Mouse (Mus musculus) stomach, postnatal 0 days (tissue): ENCODE data around the gene Sh3bgrl3. TPM values are rescaled to one million over a fixed set of nuclear protein-coding genes. Genes with fewer than 3 reads are reported as not detected.
"Not testable (repeated sequence)": the region's sequence is repeated elsewhere in the genome, so short reads cannot be mapped to it uniquely, and the experiment has no call there.

Experiments
- ATAC-seq: fragments of 200-750 bp; cut with Nextera tagmentation; 2 replicates; pipeline ENCODE4 v1.8.0; 2017; ENCODE audit not compliant: low FRiP score, low TSS enrichment
- DNase-seq: peaks from one replicate; pipeline ENCODE4 v3.0.0-alpha.2; 2016; ENCODE audit warnings: low spot score
- H3K27ac ChIP-seq: fragments of 300-500 bp; sonication (generic); replicated peaks from 2 replicates; pipeline ENCODE4 v1.5.1; 2014; ENCODE audit warnings: mild to moderate bottlenecking, control low read depth
- H3K27me3 ChIP-seq: fragments of 300-500 bp; sonication (generic); 2 replicates; pipeline ENCODE4 v1.6.1; 2014; ENCODE audit warnings: low read length; ENCODE audit not compliant: control insufficient read depth, insufficient read depth
- H3K36me3 ChIP-seq: fragments of 300-500 bp; sonication (generic); 2 replicates; pipeline ENCODE4 v1.6.1; 2014; ENCODE audit warnings: low read length, mixed read lengths; ENCODE audit not compliant: control insufficient read depth, insufficient read depth
- H3K4me1 ChIP-seq: fragments of 300-500 bp; sonication (generic); replicated peaks from 2 replicates; pipeline ENCODE4 v1.6.1; 2014; ENCODE audit warnings: antibody characterized with exemption; ENCODE audit not compliant: control insufficient read depth, insufficient read depth
- H3K4me2 ChIP-seq: fragments of 300-500 bp; sonication (generic); replicated peaks from 2 replicates; pipeline ENCODE4 v1.6.1; 2014; ENCODE audit warnings: low read depth, mild to moderate bottlenecking, control low read depth, moderate library complexity
- H3K4me3 ChIP-seq: fragments of 300-500 bp; sonication (generic); 2 replicates; pipeline ENCODE4 v1.5.1; 2014; ENCODE audit warnings: low read depth, low read length, control low read depth
- H3K9ac ChIP-seq: fragments of 300-500 bp; sonication (generic); 2 replicates; pipeline ENCODE4 v1.6.1; 2014; ENCODE audit warnings: mild to moderate bottlenecking, low read length, control low read depth, mixed read lengths
- H3K9me3 ChIP-seq: fragments of 300-500 bp; sonication (generic); 2 replicates; pipeline ENCODE4 v1.6.1; 2016; ENCODE audit warnings: low read length; ENCODE audit not compliant: control insufficient read depth
- CTCF ChIP-seq: IDR thresholded peaks from 2 replicates; pipeline ENCODE4 v1.5.1; 2016; ENCODE audit warnings: antibody characterized with exemption, low read depth, mild to moderate bottlenecking, moderate library complexity
- EP300 ChIP-seq: optimal IDR thresholded peaks from 2 replicates; pipeline ENCODE3; 2016; ENCODE audit warnings: antibody characterized with exemption
- WGBS: fragments of 180-500 bp; shearing (Covaris S2); extraction: QIAGEN DNeasy Blood & Tissue Kit; methylation state at CpG from one replicate; pipeline ENCODE4 v1.1.7; 2014; 5-methylcytosine and 5-hydroxymethylcytosine counted together
- polyA plus RNA-seq: library from polyadenylated mRNA; unstranded; fragments of >200 nt; fragmentation: Nextera tagmentation; extraction: Ambion mirVana; gene quantifications from 2 replicates; pipeline ENCODE4 v1.2.1, GENCODE M21; 2015

The Sh3bgrl3 gene
- polyA plus RNA-seq, 1 experiment from 2014 or later = 533 TPM

- no peak overlapping the region for H3K4me2 ChIP-seq
- DNase-seq = no peak
- H3K4me1 ChIP-seq = no peaks in the 10 kb centered on the region
- H3K36me3 ChIP-seq = no peaks in the 10 kb centered on the region
- no peak overlapping the region for H3K9ac ChIP-seq
- WGBS = 67% methylated on average over 3 of the region's 6 CpGs
- peak; percentile 40 for ATAC-seq
- no peaks in the 10 kb centered on the region for H3K27me3 ChIP-seq
- H3K27ac ChIP-seq = peak overlapping the region; percentile 49; the same call in 1 of the 2 replicates
- H3K9me3 ChIP-seq = no peaks in the 10 kb centered on the region
- H3K4me3 ChIP-seq = no peak overlapping the region
- TF ChIP-seq EP300 = no peak
- no peak for TF ChIP-seq CTCF
Observed at GRCm38 (mm10) chr4:134164591-134164990, 36.0 kb upstream of the Sh3bgrl3 start.

- H3K4me3 ChIP-seq = peak overlapping the region; percentile 49
- not testable (repeated sequence) for H3K4me1 ChIP-seq, H3K9me3 ChIP-seq, H3K27me3 ChIP-seq, H3K27ac ChIP-seq, H3K36me3 ChIP-seq, ATAC-seq
- peak overlapping the region; percentile 23; the same call in 1 of the 2 replicates for H3K4me2 ChIP-seq
- DNase-seq = peak; percentile 64
- WGBS = 5% methylated on average over 25 of the region's 30 CpGs
- H3K9ac ChIP-seq = peak overlapping the region; percentile 59
Observed at GRCm38 (mm10) chr4:134160071-134160470, 31.5 kb upstream of the Sh3bgrl3 start.

GRCm38 (mm10) chr4:134158774-134159173 is 30.2 kb upstream of the Sh3bgrl3 start:
- Histone ChIP-seq H3K36me3 (no peaks in the 10 kb centered on the region), H3K27ac (no peak overlapping the region; the same call in 1 of the 2 replicates), H3K9ac (no peak overlapping the region), H3K4me2 (no peak overlapping the region), H3K4me1 (no peaks in the 10 kb centered on the region), H3K4me3 (no peak overlapping the region), H3K9me3 (no peaks in the 10 kb centered on the region), H3K27me3 (no peaks in the 10 kb centered on the region)
- DNase-seq (no peak), ATAC-seq (peak; percentile 67; the same call in 1 of the 2 replicates)
- no peak for TF ChIP-seq CTCF
- no peak for TF ChIP-seq EP300
- WGBS = 88% methylated on average over 6 of the region's 6 CpGs

GRCm38 (mm10) chr4:134157558-134157957 is 29.0 kb upstream of the Sh3bgrl3 start:
- ATAC-seq (0 out of 2 replicates have a peak, but pooled peaks have one; percentile 51), DNase-seq (peak; percentile 12)
- Histone ChIP-seq H3K4me3 (no peak overlapping the region), H3K4me2 (no peak overlapping the region), H3K4me1 (no peaks in the 10 kb centered on the region), H3K27me3 (no peaks in the 10 kb centered on the region), H3K9ac (no peak overlapping the region), H3K9me3 (no peaks in the 10 kb centered on the region), H3K36me3 (no peaks in the 10 kb centered on the region), H3K27ac (no peak overlapping the region)
- no peak for TF ChIP-seq CTCF
- no peak for TF ChIP-seq EP300
- WGBS = 77% methylated on average over 2 of the region's 2 CpGs

- Histone ChIP-seq H3K9ac (no peak overlapping the region), H3K27ac (no peak overlapping the region), H3K4me2 (no peak overlapping the region), H3K4me1 (no peaks in the 10 kb centered on the region), H3K9me3 (no peaks in the 10 kb centered on the region), H3K27me3 (no peaks in the 10 kb centered on the region), H3K36me3 (no peaks in the 10 kb centered on the region; the same call in 1 of the 2 replicates), H3K4me3 (no peak overlapping the region)
- TF ChIP-seq CTCF (no peak), EP300 (no peak)
- DNase-seq (peak; percentile 54), ATAC-seq (peak; percentile 76)
- WGBS = 33% methylated on average over 8 of the region's 8 CpGs
Observed at GRCm38 (mm10) chr4:134156744-134157143, 28.2 kb upstream of the Sh3bgrl3 start.

GRCm38 (mm10) chr4:134155961-134156465 is 27.4 kb upstream of the Sh3bgrl3 start:
- Histone ChIP-seq H3K4me3 (no peak overlapping the region), H3K27me3 (no peaks in the 10 kb centered on the region), H3K36me3 (no peaks in the 10 kb centered on the region; the same call in 1 of the 2 replicates), H3K27ac (no peak overlapping the region), H3K9me3 (no peaks in the 10 kb centered on the region), H3K9ac (no peak overlapping the region), H3K4me1 (no peaks in the 10 kb centered on the region), H3K4me2 (no peak overlapping the region)
- no peak for ATAC-seq
- TF ChIP-seq EP300 = no peak
- no peak for TF ChIP-seq CTCF
- no peak for DNase-seq
- WGBS = 87% methylated on average over 10 of the region's 10 CpGs
